Mouse (Mus musculus): ENCODE data around the gene Tut7. TPM values are rescaled to one million over a fixed set of nuclear protein-coding genes. Genes with fewer than 3 reads are reported as not detected.
"Not testable (repeated sequence)": the region's sequence is repeated elsewhere in the genome, so short reads cannot be mapped to it uniquely, and the experiment has no call there.

Tut7 gene
- polyA plus RNA-seq, 1 experiment from 2014 or later = 39.0 TPM

- no peaks in the 10 kb centered on the region for H3K36me3 ChIP-seq (replicated peaks)
- H3K4me1 ChIP-seq = no peaks in the 10 kb centered on the region
- no peak overlapping the region for H3K27ac ChIP-seq
- H3K9me3 ChIP-seq = no peaks in the 10 kb centered on the region
- no peak overlapping the region for H3K4me3 ChIP-seq
- WGBS = 52% methylated on average over 16 of the region's 16 CpGs
- H3K27me3 ChIP-seq (ENCODE audit: poor library complexity, severe bottlenecking) = no peaks in the 10 kb centered on the region
- peak; percentile 69 for DNase-seq (ENCODE audit: extremely low spot score, low spot score)
Observed at GRCm38 (mm10) chr13:59842226-59843210, 19.6 kb upstream of the Tut7 start.

GRCm38 (mm10) chr13:59841761-59842160 is 18.8 kb upstream of the Tut7 start:
- not testable (repeated sequence) for DNase-seq (ENCODE audit: extremely low spot score, low spot score); H3K27me3 ChIP-seq (ENCODE audit: poor library complexity, severe bottlenecking); H3K4me1 ChIP-seq; H3K36me3 ChIP-seq (replicated peaks); H3K9me3 ChIP-seq; H3K27ac ChIP-seq; H3K4me3 ChIP-seq
- 90% methylated on average over 14 of the region's 14 CpGs for WGBS

GRCm38 (mm10) chr13:59840429-59841169 is 17.7 kb upstream of the Tut7 start:
- no peaks in the 10 kb centered on the region for H3K9me3 ChIP-seq
- H3K27ac ChIP-seq = no peak overlapping the region
- no peaks in the 10 kb centered on the region for H3K27me3 ChIP-seq (ENCODE audit: poor library complexity, severe bottlenecking)
- H3K4me3 ChIP-seq = no peak overlapping the region
- 76% methylated on average over 11 of the region's 11 CpGs for WGBS
- H3K4me1 ChIP-seq = 0 out of 2 replicates have a peak, but pooled peaks cover 3% of the 10 kb centered on the region
- DNase-seq (ENCODE audit: extremely low spot score, low spot score) = peak; percentile 74
- no peaks in the 10 kb centered on the region for H3K36me3 ChIP-seq (replicated peaks)

DNA sequence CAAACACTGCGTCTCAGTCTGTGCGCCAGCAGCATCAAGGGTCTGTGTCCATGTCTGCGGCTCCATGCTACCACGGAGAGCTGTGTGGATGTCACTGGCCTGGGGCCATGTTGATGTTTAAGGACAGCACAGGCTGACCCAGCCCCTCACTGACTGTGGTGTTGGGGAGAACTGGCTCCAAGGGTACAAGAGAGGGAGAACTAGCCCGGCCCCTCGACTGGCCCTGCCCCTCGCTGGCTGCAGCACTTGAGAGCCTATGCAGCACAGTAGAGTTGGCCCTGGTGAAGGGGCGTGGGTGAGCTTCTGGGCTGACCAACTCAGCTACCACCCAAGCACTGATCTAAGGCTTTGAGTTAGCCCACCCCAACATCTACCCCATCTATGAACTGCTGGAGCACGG is 16.4 kb upstream of the Tut7 start:
- 87% methylated on average over 9 of the region's 9 CpGs for WGBS
- no peak for DNase-seq (ENCODE audit: extremely low spot score, low spot score)
- no peaks in the 10 kb centered on the region for H3K9me3 ChIP-seq
- H3K27me3 ChIP-seq (ENCODE audit: poor library complexity, severe bottlenecking) = no peaks in the 10 kb centered on the region
- H3K4me1 ChIP-seq = peaks cover 11% of the 10 kb centered on the region; the same call in 1 of the 2 replicates
- no peaks in the 10 kb centered on the region for H3K36me3 ChIP-seq (replicated peaks)
- no peak overlapping the region for H3K4me3 ChIP-seq
- no peak overlapping the region for H3K27ac ChIP-seq

DNA sequence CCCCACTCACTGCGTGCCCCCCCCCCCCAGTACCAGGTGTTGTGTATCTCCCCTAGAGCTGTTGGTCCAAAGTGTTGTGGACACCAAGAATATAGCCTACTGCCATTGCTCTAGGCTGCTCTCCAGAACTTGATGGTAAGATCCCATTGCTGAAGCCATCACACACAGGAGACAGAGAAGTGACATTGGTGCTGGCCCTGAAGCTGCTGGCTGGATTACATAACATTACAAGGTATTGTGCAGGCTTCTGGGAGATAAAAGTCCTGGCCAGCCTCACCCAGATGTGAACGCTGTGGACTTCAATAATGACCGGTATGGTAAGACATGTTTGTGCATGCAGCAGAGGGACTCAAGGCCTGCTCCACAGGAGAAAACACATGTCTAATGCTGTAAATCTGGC is 15.5 kb upstream of the Tut7 start:
- WGBS = 90% methylated on average over 3 of the region's 3 CpGs

GRCm38 (mm10) chr13:59836811-59837210 is 13.9 kb upstream of the Tut7 start:
- WGBS = 62% methylated on average over 3 of the region's 3 CpGs
- Histone ChIP-seq H3K4me1 (peaks cover 11% of the 10 kb centered on the region; the same call in 1 of the 2 replicates), H3K36me3 (replicated peaks) (no peaks in the 10 kb centered on the region), H3K27me3 (ENCODE audit: poor library complexity, severe bottlenecking) (no peaks in the 10 kb centered on the region), H3K9me3 (no peaks in the 10 kb centered on the region), H3K4me3 (no peak overlapping the region), H3K27ac (no peak overlapping the region)
- DNase-seq (ENCODE audit: extremely low spot score, low spot score) = no peak

More for the DNA sequence above, 15.5 kb upstream of the Tut7 start:
- no peak overlapping the region for H3K27ac ChIP-seq
- no peaks in the 10 kb centered on the region for H3K9me3 ChIP-seq
- no peaks in the 10 kb centered on the region for H3K36me3 ChIP-seq (replicated peaks)
- peaks cover 11% of the 10 kb centered on the region; the same call in 1 of the 2 replicates for H3K4me1 ChIP-seq
- no peaks in the 10 kb centered on the region for H3K27me3 ChIP-seq (ENCODE audit: poor library complexity, severe bottlenecking)
- no peak for DNase-seq (ENCODE audit: extremely low spot score, low spot score)
- H3K4me3 ChIP-seq = no peak overlapping the region

- no peaks in the 10 kb centered on the region for H3K27me3 ChIP-seq (ENCODE audit: poor library complexity, severe bottlenecking)
- peaks cover 11% of the 10 kb centered on the region; the same call in 1 of the 2 replicates for H3K4me1 ChIP-seq
- no peaks in the 10 kb centered on the region for H3K36me3 ChIP-seq (replicated peaks)
- no peaks in the 10 kb centered on the region for H3K9me3 ChIP-seq
- DNase-seq (ENCODE audit: extremely low spot score, low spot score) = no peak
- H3K27ac ChIP-seq = no peak overlapping the region
- no peak overlapping the region for H3K4me3 ChIP-seq
- WGBS = 87% methylated on average over 14 of the region's 14 CpGs
Observed at GRCm38 (mm10) chr13:59836101-59836798, 13.3 kb upstream of the Tut7 start.

- no peaks in the 10 kb centered on the region for H3K27me3 ChIP-seq (ENCODE audit: poor library complexity, severe bottlenecking)
- 54% methylated on average over 4 of the region's 4 CpGs for WGBS
- no peaks in the 10 kb centered on the region for H3K9me3 ChIP-seq
- peak overlapping the region; percentile 4; the same call in 1 of the 2 replicates for H3K27ac ChIP-seq
- peaks cover 11% of the 10 kb centered on the region; the same call in 1 of the 2 replicates for H3K4me1 ChIP-seq
- no peaks in the 10 kb centered on the region for H3K36me3 ChIP-seq (replicated peaks)
- no peak for DNase-seq (ENCODE audit: extremely low spot score, low spot score)
- H3K4me3 ChIP-seq = no peak overlapping the region
Observed at GRCm38 (mm10) chr13:59834786-59835452, 12.0 kb upstream of the Tut7 start.

DNA sequence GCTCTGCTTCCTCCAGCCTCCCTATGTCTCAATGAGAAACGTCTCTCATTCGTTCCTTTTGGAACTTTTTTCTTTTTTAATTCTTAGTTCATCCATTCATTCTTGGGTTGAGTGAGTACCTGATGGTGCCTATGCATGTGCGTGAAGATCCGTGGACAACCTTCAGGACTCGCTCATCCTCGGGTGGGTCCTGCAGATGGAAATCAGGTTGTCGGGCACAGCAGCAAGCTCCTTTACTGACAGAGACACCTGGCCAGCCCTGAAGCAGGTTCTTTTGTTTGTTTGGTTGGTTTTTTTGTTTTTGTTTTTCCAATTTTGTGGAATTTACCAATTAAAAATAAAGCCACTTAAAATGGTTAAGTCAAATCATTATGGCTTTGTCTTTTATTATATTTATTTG is 9.9 kb upstream of the Tut7 start:
- H3K4me1 ChIP-seq = peaks cover 11% of the 10 kb centered on the region; the same call in 1 of the 2 replicates
- 83% methylated on average over 7 of the region's 7 CpGs for WGBS
- H3K27me3 ChIP-seq (ENCODE audit: poor library complexity, severe bottlenecking) = no peaks in the 10 kb centered on the region
- DNase-seq (ENCODE audit: extremely low spot score, low spot score) = no peak
- no peaks in the 10 kb centered on the region for H3K36me3 ChIP-seq (replicated peaks)
- no peak overlapping the region for H3K4me3 ChIP-seq
- no peaks in the 10 kb centered on the region for H3K9me3 ChIP-seq
- H3K27ac ChIP-seq = no peak overlapping the region

DNA sequence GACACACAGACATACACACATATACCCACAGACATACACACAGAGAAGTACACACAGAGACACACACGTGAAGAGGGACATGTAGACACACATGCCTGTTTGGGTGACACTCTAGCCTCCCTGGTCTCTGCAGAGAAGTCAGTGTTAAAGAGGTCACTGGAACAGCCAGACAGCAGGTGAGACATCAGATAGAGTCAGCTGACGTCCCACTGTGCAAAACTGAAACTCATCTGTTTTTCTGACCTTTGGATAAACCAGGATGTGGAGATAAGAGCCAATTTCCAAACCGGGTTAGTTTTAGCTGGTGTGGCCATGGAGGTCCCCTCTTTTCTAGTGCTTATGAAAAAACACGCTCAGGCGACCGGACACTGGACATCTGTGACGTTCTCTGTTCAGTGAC is 9.5 kb upstream of the Tut7 start:
- Histone ChIP-seq H3K4me3 (no peak overlapping the region), H3K27ac (no peak overlapping the region), H3K36me3 (replicated peaks) (no peaks in the 10 kb centered on the region), H3K27me3 (ENCODE audit: poor library complexity, severe bottlenecking) (no peaks in the 10 kb centered on the region), H3K4me1 (peaks cover 11% of the 10 kb centered on the region; the same call in 1 of the 2 replicates), H3K9me3 (no peaks in the 10 kb centered on the region)
- no peak for DNase-seq (ENCODE audit: extremely low spot score, low spot score)
- 80% methylated on average over 7 of the region's 7 CpGs for WGBS

DNA sequence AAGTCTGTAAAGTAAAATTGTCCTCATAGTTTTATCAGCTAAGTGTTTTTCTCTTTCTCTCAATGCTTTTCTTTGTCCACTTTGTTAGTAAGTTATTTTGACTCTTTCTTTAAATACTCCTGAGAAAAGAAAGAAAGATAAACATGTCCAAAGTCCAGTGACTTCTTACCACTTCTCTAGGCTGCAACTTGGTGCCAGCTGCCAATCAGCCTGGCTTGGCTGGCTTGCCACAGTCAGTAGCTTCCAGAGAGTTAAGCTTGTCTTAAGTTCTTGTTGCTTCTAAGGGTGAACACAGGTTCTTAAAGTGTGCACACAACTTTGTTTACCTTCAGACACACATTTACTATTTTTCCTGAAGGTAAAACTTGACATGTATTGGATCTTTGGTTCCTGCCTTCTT is 3.0 kb upstream of the Tut7 start:
- DNase-seq (ENCODE audit: extremely low spot score, low spot score) = no peak
- Histone ChIP-seq H3K9me3 (no peaks in the 10 kb centered on the region), H3K27me3 (ENCODE audit: poor library complexity, severe bottlenecking) (no peaks in the 10 kb centered on the region), H3K36me3 (replicated peaks) (peaks cover 5% of the 10 kb centered on the region), H3K27ac (no peak overlapping the region), H3K4me3 (no peak overlapping the region), H3K4me1 (peaks cover 12% of the 10 kb centered on the region)

- no peaks in the 10 kb centered on the region for H3K27me3 ChIP-seq (ENCODE audit: poor library complexity, severe bottlenecking)
- peaks cover 25% of the 10 kb centered on the region for H3K4me1 ChIP-seq
- no peak for DNase-seq (ENCODE audit: extremely low spot score, low spot score)
- H3K4me3 ChIP-seq = peak overlapping the region; percentile 88; the same call in 1 of the 2 replicates
- H3K36me3 ChIP-seq (replicated peaks) = peaks cover 41% of the 10 kb centered on the region
- no peaks in the 10 kb centered on the region for H3K9me3 ChIP-seq
- H3K27ac ChIP-seq = no peak overlapping the region
- 77% methylated on average over 3 of the region's 3 CpGs for WGBS
Observed at GRCm38 (mm10) chr13:59820836-59821235, 2.1 kb downstream of the Tut7 start.

Measured in forebrain, embryonic 10.5 days (tissue).